Mouse (Mus musculus): ENCODE data around the gene Kl. TPM values are rescaled to one million over a fixed set of nuclear protein-coding genes. Genes with fewer than 3 reads are reported as not detected.

The Kl gene
- polyA plus RNA-seq, 1 experiment: 0.28 TPM

GRCm38 (mm10) chr5:150974226-150974625, 21.8 kb downstream of the Kl start:
- Histone ChIP-seq H3K36me3 (ENCODE audit: control insufficient read depth, insufficient read depth, low read length) (no peaks in the 10 kb centered on the region), H3K27ac (ENCODE audit: control insufficient read depth, insufficient read depth, low read length) (no peak overlapping the region), H3K4me1 (replicated peaks; ENCODE audit: control insufficient read depth, insufficient read depth, low read length) (no peaks in the 10 kb centered on the region), H3K27me3 (ENCODE audit: control insufficient read depth, insufficient read depth, low read length) (no peaks in the 10 kb centered on the region), H3K4me3 (ENCODE audit: control insufficient read depth, insufficient read depth, low read length) (no peak overlapping the region)
- no peak for DNase-seq
- no peak for TF ChIP-seq POLR2A (IDR thresholded peaks at IDR 0.05; ENCODE audit: control insufficient read depth, extremely low read depth, insufficient read depth, low read length, poor library complexity)
- TF ChIP-seq CTCF (IDR thresholded peaks at IDR 0.05; ENCODE audit: borderline replicate concordance, control insufficient read depth, extremely low read depth, insufficient read depth, low read length, poor library complexity): no peak
- 89% methylated on average over 3 of the region's 3 CpGs for WGBS

GRCm38 (mm10) chr5:150977383-150977958, 25.1 kb downstream of the Kl start:
- 94% methylated on average over 14 of the region's 14 CpGs for WGBS
- Histone ChIP-seq H3K27me3 (ENCODE audit: control insufficient read depth, insufficient read depth, low read length) (no peaks in the 10 kb centered on the region), H3K36me3 (ENCODE audit: control insufficient read depth, insufficient read depth, low read length) (no peaks in the 10 kb centered on the region), H3K27ac (ENCODE audit: control insufficient read depth, insufficient read depth, low read length) (no peak overlapping the region), H3K4me1 (replicated peaks; ENCODE audit: control insufficient read depth, insufficient read depth, low read length) (no peaks in the 10 kb centered on the region), H3K4me3 (ENCODE audit: control insufficient read depth, insufficient read depth, low read length) (no peak overlapping the region)
- no peak for DNase-seq
- TF ChIP-seq CTCF (IDR thresholded peaks at IDR 0.05; ENCODE audit: borderline replicate concordance, control insufficient read depth, extremely low read depth, insufficient read depth, low read length, poor library complexity) (no peak), POLR2A (IDR thresholded peaks at IDR 0.05; ENCODE audit: control insufficient read depth, extremely low read depth, insufficient read depth, low read length, poor library complexity) (no peak)

DNA sequence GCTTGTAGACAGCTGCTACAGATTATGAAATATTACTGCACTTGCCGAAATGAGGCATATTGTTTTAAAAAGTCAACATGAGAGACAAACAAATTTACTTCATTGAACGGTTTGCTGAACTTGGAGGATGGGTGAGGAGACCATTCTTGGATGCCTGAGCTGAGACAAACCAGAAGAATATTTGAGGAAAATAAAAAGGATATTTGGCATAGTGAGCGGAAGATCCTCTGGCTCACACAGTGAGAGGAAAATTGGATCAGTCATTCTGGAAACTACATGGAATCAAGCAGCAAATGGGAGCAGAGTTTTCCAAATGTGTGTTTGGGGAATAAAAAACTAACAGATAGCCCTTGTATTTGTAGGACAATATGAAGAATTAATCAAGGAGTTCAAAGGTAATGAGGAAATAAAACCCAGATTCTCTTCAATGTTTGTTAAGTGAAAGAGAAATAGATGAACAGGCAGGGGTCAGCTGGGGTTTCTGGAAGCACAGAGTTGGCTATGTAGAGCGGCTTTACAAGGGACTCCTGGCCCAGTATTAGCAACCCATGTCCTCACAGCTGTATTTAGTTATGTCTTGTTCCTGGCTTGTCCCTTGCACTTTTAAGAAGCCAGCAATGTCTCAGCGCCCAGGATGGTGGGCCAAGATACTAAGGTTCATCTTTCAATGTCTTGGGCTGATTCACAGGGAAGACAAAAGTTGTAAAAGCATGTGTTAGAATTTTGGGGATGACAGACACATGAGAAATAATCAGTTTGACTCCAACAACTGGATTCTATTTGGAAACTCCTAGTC, 27.1 kb downstream of the Kl start:
- WGBS: 92% methylated on average over 5 of the region's 5 CpGs
- Histone ChIP-seq H3K36me3 (ENCODE audit: control insufficient read depth, insufficient read depth, low read length) (no peaks in the 10 kb centered on the region), H3K27ac (ENCODE audit: control insufficient read depth, insufficient read depth, low read length) (no peak overlapping the region), H3K27me3 (ENCODE audit: control insufficient read depth, insufficient read depth, low read length) (no peaks in the 10 kb centered on the region), H3K4me3 (ENCODE audit: control insufficient read depth, insufficient read depth, low read length) (no peak overlapping the region), H3K4me1 (replicated peaks; ENCODE audit: control insufficient read depth, insufficient read depth, low read length) (no peaks in the 10 kb centered on the region)
- no peak for TF ChIP-seq POLR2A (IDR thresholded peaks at IDR 0.05; ENCODE audit: control insufficient read depth, extremely low read depth, insufficient read depth, low read length, poor library complexity)
- no peak for TF ChIP-seq CTCF (IDR thresholded peaks at IDR 0.05; ENCODE audit: borderline replicate concordance, control insufficient read depth, extremely low read depth, insufficient read depth, low read length, poor library complexity)
- DNase-seq: no peak

GRCm38 (mm10) chr5:150982082-150982481, 29.7 kb downstream of the Kl start:
- Histone ChIP-seq H3K27me3 (ENCODE audit: control insufficient read depth, insufficient read depth, low read length) (no peaks in the 10 kb centered on the region), H3K4me3 (ENCODE audit: control insufficient read depth, insufficient read depth, low read length) (no peak overlapping the region), H3K27ac (ENCODE audit: control insufficient read depth, insufficient read depth, low read length) (no peak overlapping the region), H3K36me3 (ENCODE audit: control insufficient read depth, insufficient read depth, low read length) (no peaks in the 10 kb centered on the region), H3K4me1 (replicated peaks; ENCODE audit: control insufficient read depth, insufficient read depth, low read length) (no peaks in the 10 kb centered on the region)
- DNase-seq: no peak
- WGBS: 92% methylated on average over 2 of the region's 2 CpGs
- TF ChIP-seq CTCF (IDR thresholded peaks at IDR 0.05; ENCODE audit: borderline replicate concordance, control insufficient read depth, extremely low read depth, insufficient read depth, low read length, poor library complexity): no peak

GRCm38 (mm10) chr5:150994096-150994495, 41.7 kb downstream of the Kl start:
- no peaks in the 10 kb centered on the region for H3K36me3 ChIP-seq (ENCODE audit: control insufficient read depth, insufficient read depth, low read length)
- no peaks in the 10 kb centered on the region for H3K27me3 ChIP-seq (ENCODE audit: control insufficient read depth, insufficient read depth, low read length)
- TF ChIP-seq POLR2A (IDR thresholded peaks at IDR 0.05; ENCODE audit: control insufficient read depth, extremely low read depth, insufficient read depth, low read length, poor library complexity) (no peak), CTCF (IDR thresholded peaks at IDR 0.05; ENCODE audit: borderline replicate concordance, control insufficient read depth, extremely low read depth, insufficient read depth, low read length, poor library complexity) (no peak)
- H3K4me1 ChIP-seq (replicated peaks; ENCODE audit: control insufficient read depth, insufficient read depth, low read length): no peaks in the 10 kb centered on the region
- DNase-seq: no peak
- H3K4me3 ChIP-seq (ENCODE audit: control insufficient read depth, insufficient read depth, low read length): no peak overlapping the region
- 91% methylated on average over 7 of the region's 7 CpGs for WGBS
- H3K27ac ChIP-seq (ENCODE audit: control insufficient read depth, insufficient read depth, low read length): no peak overlapping the region

- WGBS: 86% methylated on average over 2 of the region's 2 CpGs
- Histone ChIP-seq H3K4me1 (replicated peaks; ENCODE audit: control insufficient read depth, insufficient read depth, low read length) (no peaks in the 10 kb centered on the region), H3K36me3 (ENCODE audit: control insufficient read depth, insufficient read depth, low read length) (no peaks in the 10 kb centered on the region), H3K27ac (ENCODE audit: control insufficient read depth, insufficient read depth, low read length) (no peak overlapping the region), H3K27me3 (ENCODE audit: control insufficient read depth, insufficient read depth, low read length) (no peaks in the 10 kb centered on the region), H3K4me3 (ENCODE audit: control insufficient read depth, insufficient read depth, low read length) (no peak overlapping the region)
- no peak for TF ChIP-seq CTCF (IDR thresholded peaks at IDR 0.05; ENCODE audit: borderline replicate concordance, control insufficient read depth, extremely low read depth, insufficient read depth, low read length, poor library complexity)
- TF ChIP-seq POLR2A (IDR thresholded peaks at IDR 0.05; ENCODE audit: control insufficient read depth, extremely low read depth, insufficient read depth, low read length, poor library complexity): no peak
- no peak for DNase-seq
Measured at GRCm38 (mm10) chr5:150996586-150996985, 44.2 kb downstream of the Kl start.
